Mouse (Mus musculus): Measurements from ENCODE around the gene Fam155a. TPM values are rescaled to one million over a fixed set of nuclear protein-coding genes. Genes with fewer than 3 reads are reported as not detected.
"Not testable (repeated sequence)": the region's sequence is repeated elsewhere in the genome, so short reads cannot be mapped to it uniquely, and the experiment has no call there.

Gene Fam155a
- polyA plus RNA-seq (2014; fragmentation: Nextera tagmentation; extraction: Ambion mirVana), result 1.7 and 2.1 TPM in 2 replicates

- no peak for DNase-seq (ENCODE audit: low spot score)
- Histone ChIP-seq H3K27me3 (replicated peaks; ENCODE audit: control insufficient read depth, insufficient read depth, low read length) (peaks cover 48% of the 10 kb centered on the region), H3K9ac (ENCODE audit: low read length) (peak within 1 kb of the TSS; percentile 29)
Measured at GRCm38 (mm10) chr8:9770999-9771605, at the start of gene Fam155a. Gene Fam155a, minus strand, starts transcription at chr8:9771161.

GRCm38 (mm10) chr8:9813273-9813946 lies 42.4 kb upstream of the Fam155a start:
- Histone ChIP-seq H3K27ac (ENCODE audit: low read depth) (no peak overlapping the region), H3K4me1 (replicated peaks; ENCODE audit: control insufficient read depth, insufficient read depth, low read length) (no peaks in the 10 kb centered on the region; the same call in 1 of the 2 replicates), H3K9ac (ENCODE audit: low read length) (no peak overlapping the region), H3K4me2 (ENCODE audit: low read length) (no peak overlapping the region), H3K4me3 (ENCODE audit: low read depth, low read length) (no peak overlapping the region), H3K27me3 (replicated peaks; ENCODE audit: control insufficient read depth, insufficient read depth, low read length) (no peaks in the 10 kb centered on the region), H3K9me3 (ENCODE audit: control insufficient read depth, low read length) (no peaks in the 10 kb centered on the region), H3K36me3 (ENCODE audit: control insufficient read depth, insufficient read depth, low read length) (no peaks in the 10 kb centered on the region)
- WGBS, result 58% methylated on average over 8 of the region's 8 CpGs
- no peak for DNase-seq (ENCODE audit: low spot score)
- no peak for ATAC-seq (replicated peaks; ENCODE audit: low FRiP score, low TSS enrichment, low read depth)

More at GRCm38 (mm10) chr8:9770999-9771605, at the start of gene Fam155a:
- Histone ChIP-seq H3K27ac (ENCODE audit: low read depth) (no peak within 1 kb of the TSS), H3K4me3 (ENCODE audit: low read depth, low read length) (peak within 1 kb of the TSS; percentile 51), H3K4me1 (replicated peaks; ENCODE audit: control insufficient read depth, insufficient read depth, low read length) (no peaks in the 10 kb centered on the region), H3K4me2 (ENCODE audit: low read length) (peak within 1 kb of the TSS; percentile 68), H3K9me3 (ENCODE audit: control insufficient read depth, low read length) (no peaks in the 10 kb centered on the region), H3K36me3 (ENCODE audit: control insufficient read depth, insufficient read depth, low read length) (no peaks in the 10 kb centered on the region)
- 0 out of 2 replicates have a peak, but pooled peaks have one; percentile 12 for ATAC-seq (replicated peaks; ENCODE audit: low FRiP score, low TSS enrichment, low read depth)
- WGBS, result 2% methylated on average over 16 of the region's 29 CpGs

- ATAC-seq (replicated peaks; ENCODE audit: low FRiP score, low TSS enrichment, low read depth), result no peak
- Histone ChIP-seq H3K9ac (ENCODE audit: low read length) (no peak overlapping the region), H3K9me3 (ENCODE audit: control insufficient read depth, low read length) (no peaks in the 10 kb centered on the region), H3K4me2 (ENCODE audit: low read length) (no peak overlapping the region), H3K27ac (ENCODE audit: low read depth) (no peak overlapping the region), H3K4me1 (replicated peaks; ENCODE audit: control insufficient read depth, insufficient read depth, low read length) (no peaks in the 10 kb centered on the region; the same call in 1 of the 2 replicates), H3K36me3 (ENCODE audit: control insufficient read depth, insufficient read depth, low read length) (no peaks in the 10 kb centered on the region), H3K27me3 (replicated peaks; ENCODE audit: control insufficient read depth, insufficient read depth, low read length) (no peaks in the 10 kb centered on the region), H3K4me3 (ENCODE audit: low read depth, low read length) (no peak overlapping the region)
- no peak for DNase-seq (ENCODE audit: low spot score)
- WGBS, result 71% methylated on average over 12 of the region's 12 CpGs
Measured at GRCm38 (mm10) chr8:9810955-9811530, 40.1 kb upstream of the Fam155a start.

- ATAC-seq (replicated peaks; ENCODE audit: low FRiP score, low TSS enrichment, low read depth) (no peak), DNase-seq (ENCODE audit: low spot score) (no peak)
- Histone ChIP-seq H3K27me3 (replicated peaks; ENCODE audit: control insufficient read depth, insufficient read depth, low read length) (no peaks in the 10 kb centered on the region), H3K4me2 (ENCODE audit: low read length) (no peak overlapping the region), H3K36me3 (ENCODE audit: control insufficient read depth, insufficient read depth, low read length) (no peaks in the 10 kb centered on the region), H3K4me1 (replicated peaks; ENCODE audit: control insufficient read depth, insufficient read depth, low read length) (no peaks in the 10 kb centered on the region; the same call in 1 of the 2 replicates), H3K27ac (ENCODE audit: low read depth) (no peak overlapping the region), H3K9me3 (ENCODE audit: control insufficient read depth, low read length) (0 out of 2 replicates have a peak, but pooled peaks cover 2% of the 10 kb centered on the region), H3K4me3 (ENCODE audit: low read depth, low read length) (no peak overlapping the region), H3K9ac (ENCODE audit: low read length) (no peak overlapping the region)
- WGBS, result 87% methylated on average over 9 of the region's 9 CpGs
Measured at GRCm38 (mm10) chr8:9808596-9808995, 37.6 kb upstream of the Fam155a start.

GRCm38 (mm10) chr8:9805676-9806075 lies 34.7 kb upstream of the Fam155a start:
- H3K27ac ChIP-seq (ENCODE audit: low read depth), result no peak overlapping the region
- H3K4me3 ChIP-seq (ENCODE audit: low read depth, low read length), result no peak overlapping the region
- 74% methylated on average over 1 of the region's 1 CpGs for WGBS
- H3K9me3 ChIP-seq (ENCODE audit: control insufficient read depth, low read length), result 0 out of 2 replicates have a peak, but pooled peaks cover 2% of the 10 kb centered on the region
- H3K4me2 ChIP-seq (ENCODE audit: low read length), result no peak overlapping the region
- ATAC-seq (replicated peaks; ENCODE audit: low FRiP score, low TSS enrichment, low read depth), result no peak
- no peak overlapping the region for H3K9ac ChIP-seq (ENCODE audit: low read length)
- H3K36me3 ChIP-seq (ENCODE audit: control insufficient read depth, insufficient read depth, low read length), result no peaks in the 10 kb centered on the region
- no peaks in the 10 kb centered on the region for H3K27me3 ChIP-seq (replicated peaks; ENCODE audit: control insufficient read depth, insufficient read depth, low read length)
- H3K4me1 ChIP-seq (replicated peaks; ENCODE audit: control insufficient read depth, insufficient read depth, low read length), result no peaks in the 10 kb centered on the region
- no peak for DNase-seq (ENCODE audit: low spot score)

GRCm38 (mm10) chr8:9800346-9800745 lies 29.4 kb upstream of the Fam155a start:
- not testable (repeated sequence) for H3K27ac ChIP-seq (ENCODE audit: low read depth); DNase-seq (ENCODE audit: low spot score); H3K27me3 ChIP-seq (replicated peaks; ENCODE audit: control insufficient read depth, insufficient read depth, low read length); H3K4me2 ChIP-seq (ENCODE audit: low read length); H3K9me3 ChIP-seq (ENCODE audit: control insufficient read depth, low read length); H3K36me3 ChIP-seq (ENCODE audit: control insufficient read depth, insufficient read depth, low read length); H3K4me1 ChIP-seq (replicated peaks; ENCODE audit: control insufficient read depth, insufficient read depth, low read length); ATAC-seq (replicated peaks; ENCODE audit: low FRiP score, low TSS enrichment, low read depth); H3K4me3 ChIP-seq (ENCODE audit: low read depth, low read length); H3K9ac ChIP-seq (ENCODE audit: low read length)
- WGBS, result 76% methylated on average over 9 of the region's 11 CpGs

- no peak for ATAC-seq (replicated peaks; ENCODE audit: low FRiP score, low TSS enrichment, low read depth)
- H3K4me2 ChIP-seq (ENCODE audit: low read length), result no peak overlapping the region
- H3K4me1 ChIP-seq (replicated peaks; ENCODE audit: control insufficient read depth, insufficient read depth, low read length), result no peaks in the 10 kb centered on the region
- no peak overlapping the region for H3K4me3 ChIP-seq (ENCODE audit: low read depth, low read length)
- H3K36me3 ChIP-seq (ENCODE audit: control insufficient read depth, insufficient read depth, low read length), result no peaks in the 10 kb centered on the region
- no peak overlapping the region for H3K9ac ChIP-seq (ENCODE audit: low read length)
- H3K9me3 ChIP-seq (ENCODE audit: control insufficient read depth, low read length), result 0 out of 2 replicates have a peak, but pooled peaks cover 2% of the 10 kb centered on the region
- 76% methylated on average over 11 of the region's 11 CpGs for WGBS
- H3K27me3 ChIP-seq (replicated peaks; ENCODE audit: control insufficient read depth, insufficient read depth, low read length), result no peaks in the 10 kb centered on the region
- no peak for DNase-seq (ENCODE audit: low spot score)
- H3K27ac ChIP-seq (ENCODE audit: low read depth), result no peak overlapping the region
Measured at GRCm38 (mm10) chr8:9799923-9800322, 29.0 kb upstream of the Fam155a start.

GRCm38 (mm10) chr8:9797514-9797913 lies 26.6 kb upstream of the Fam155a start:
- Histone ChIP-seq H3K27me3 (replicated peaks; ENCODE audit: control insufficient read depth, insufficient read depth, low read length) (no peaks in the 10 kb centered on the region), H3K4me3 (ENCODE audit: low read depth, low read length) (no peak overlapping the region), H3K4me1 (replicated peaks; ENCODE audit: control insufficient read depth, insufficient read depth, low read length) (no peaks in the 10 kb centered on the region), H3K4me2 (ENCODE audit: low read length) (no peak overlapping the region), H3K27ac (ENCODE audit: low read depth) (no peak overlapping the region), H3K9me3 (ENCODE audit: control insufficient read depth, low read length) (no peaks in the 10 kb centered on the region), H3K36me3 (ENCODE audit: control insufficient read depth, insufficient read depth, low read length) (no peaks in the 10 kb centered on the region), H3K9ac (ENCODE audit: low read length) (no peak overlapping the region)
- 76% methylated on average over 8 of the region's 8 CpGs for WGBS
- DNase-seq (ENCODE audit: low spot score), result no peak
- ATAC-seq (replicated peaks; ENCODE audit: low FRiP score, low TSS enrichment, low read depth), result no peak
